Mouse (Mus musculus) small intestine, adult 2 months (tissue): ENCODE measurements around the gene Lcp1. TPM values are rescaled to one million over a fixed set of nuclear protein-coding genes. Genes with fewer than 3 reads are reported as not detected.

Source experiments
- H3K27ac ChIP-seq: fragments of 200-500 bp; 2 replicates; pipeline ENCODE4 v1.5.1; 2012; ENCODE audit warnings: low read depth, low read length, control low read depth, inconsistent platforms; ENCODE audit not compliant: insufficient read depth
- H3K27me3 ChIP-seq: fragments of 200-500 bp; 2 replicates; pipeline ENCODE4 v1.6.1; 2012; ENCODE audit warnings: mild to moderate bottlenecking, moderate library complexity, low read length, inconsistent platforms; ENCODE audit not compliant: control insufficient read depth, insufficient read depth
- H3K36me3 ChIP-seq: fragments of 200-500 bp; 2 replicates; pipeline ENCODE4 v1.6.1; 2012; ENCODE audit warnings: mild to moderate bottlenecking, low read length, control low read depth, inconsistent platforms; ENCODE audit not compliant: control insufficient read depth, insufficient read depth
- H3K4me1 ChIP-seq: fragments of 200-500 bp; 2 replicates; pipeline ENCODE4 v1.6.1; 2012; ENCODE audit warnings: low read length, inconsistent platforms, mixed read lengths; ENCODE audit not compliant: control insufficient read depth, insufficient read depth, insufficient read length
- H3K4me3 ChIP-seq: fragments of 200-500 bp; 2 replicates; pipeline ENCODE4 v1.5.1; 2012; ENCODE audit warnings: low read depth, mild to moderate bottlenecking, control low read depth, inconsistent platforms, low read length, moderate library complexity
- CTCF ChIP-seq: fragments of 200-500 bp; IDR thresholded peaks from 2 replicates; pipeline ENCODE4 v1.5.1; 2012; ENCODE audit warnings: low read depth, mild to moderate bottlenecking, control low read depth, inconsistent platforms, low read length, moderate library complexity, mixed read lengths; ENCODE audit not compliant: insufficient replicate concordance, insufficient read length; ENCODE audit errors: extremely low read depth
- POLR2A ChIP-seq: fragments of 200-500 bp; IDR thresholded peaks from 2 replicates; pipeline ENCODE4 v1.6.1; 2012; ENCODE audit warnings: low read depth, mild to moderate bottlenecking, control low read depth, inconsistent platforms, low read length, moderate library complexity
- WGBS: fragments of 180-500 bp; shearing (Covaris S2); methylation state at CpG from one replicate; pipeline ENCODE4 v1.1.7; 2018; 5-methylcytosine and 5-hydroxymethylcytosine counted together
- polyA plus RNA-seq: library from polyadenylated mRNA; depleted of rRNA; stranded (reverse); fragments of >200 nt; gene quantifications from 2 replicates; pipeline ENCODE4 v1.2.3, GENCODE M21; 2012

Lcp1 gene
- polyA plus RNA-seq, 1 experiment: 5.6 TPM

DNA sequence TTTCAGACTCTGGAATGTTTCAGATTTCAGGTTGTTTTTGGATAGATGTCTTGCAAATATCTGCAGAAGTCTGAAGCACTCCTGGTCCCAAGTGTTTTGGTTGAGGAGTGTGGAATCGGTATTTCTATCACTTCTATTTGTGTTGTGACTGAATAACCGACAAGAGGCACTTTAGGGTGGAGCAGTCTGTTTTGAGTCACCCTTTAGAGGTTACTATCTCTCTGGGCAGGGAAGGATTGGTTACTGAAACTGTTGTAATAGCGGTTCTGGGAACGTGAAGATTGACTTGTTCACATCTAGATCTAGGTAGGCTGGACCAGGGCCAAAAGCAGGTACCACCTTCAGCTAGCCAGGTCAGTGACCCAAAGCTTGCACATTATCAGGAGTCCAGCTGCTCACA is 51.5 kb downstream of the Lcp1 start:
- no peaks in the 10 kb centered on the region for H3K36me3 ChIP-seq
- no peak overlapping the region for H3K4me3 ChIP-seq
- TF ChIP-seq POLR2A (no peak), CTCF (no peak)
- H3K27me3 ChIP-seq: no peaks in the 10 kb centered on the region
- WGBS: 32% methylated on average over 4 of the region's 4 CpGs
- peak overlapping the region; percentile 57 for H3K27ac ChIP-seq
- H3K4me1 ChIP-seq: peaks cover 4% of the 10 kb centered on the region

DNA sequence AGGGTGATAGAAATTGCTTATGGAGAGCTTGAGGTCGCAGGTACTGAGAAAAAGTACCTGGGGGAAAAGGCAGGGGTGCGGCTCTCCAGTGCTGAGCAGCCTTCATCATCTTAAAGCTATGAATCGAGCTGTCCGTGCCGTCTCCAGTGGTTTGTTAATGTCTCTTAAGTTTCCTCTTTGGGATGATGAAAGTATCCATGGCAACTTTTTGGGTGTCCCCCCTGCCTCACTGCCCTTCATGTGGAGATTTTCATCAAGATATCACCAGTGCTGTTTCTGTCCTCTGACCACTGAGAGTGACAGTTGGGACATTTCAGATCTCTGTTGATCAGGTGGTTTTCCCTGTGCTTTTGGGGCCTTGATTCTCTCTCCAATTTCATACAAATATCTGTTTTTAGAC is 51.9 kb downstream of the Lcp1 start:
- H3K27ac ChIP-seq: peak overlapping the region; percentile 57
- no peaks in the 10 kb centered on the region for H3K36me3 ChIP-seq
- H3K27me3 ChIP-seq: no peaks in the 10 kb centered on the region
- peaks cover 4% of the 10 kb centered on the region for H3K4me1 ChIP-seq
- WGBS: 86% methylated on average over 5 of the region's 5 CpGs
- H3K4me3 ChIP-seq: no peak overlapping the region
- TF ChIP-seq POLR2A (no peak), CTCF (no peak)

- H3K4me3 ChIP-seq: no peak overlapping the region
- TF ChIP-seq CTCF (no peak), POLR2A (no peak)
- H3K4me1 ChIP-seq: peaks cover 4% of the 10 kb centered on the region
- no peak overlapping the region for H3K27ac ChIP-seq
- WGBS: 85% methylated on average over 4 of the region's 4 CpGs
- H3K27me3 ChIP-seq: no peaks in the 10 kb centered on the region
- H3K36me3 ChIP-seq: no peaks in the 10 kb centered on the region
Measured at GRCm38 (mm10) chr14:75184069-75184790, 53.3 kb downstream of the Lcp1 start.

DNA sequence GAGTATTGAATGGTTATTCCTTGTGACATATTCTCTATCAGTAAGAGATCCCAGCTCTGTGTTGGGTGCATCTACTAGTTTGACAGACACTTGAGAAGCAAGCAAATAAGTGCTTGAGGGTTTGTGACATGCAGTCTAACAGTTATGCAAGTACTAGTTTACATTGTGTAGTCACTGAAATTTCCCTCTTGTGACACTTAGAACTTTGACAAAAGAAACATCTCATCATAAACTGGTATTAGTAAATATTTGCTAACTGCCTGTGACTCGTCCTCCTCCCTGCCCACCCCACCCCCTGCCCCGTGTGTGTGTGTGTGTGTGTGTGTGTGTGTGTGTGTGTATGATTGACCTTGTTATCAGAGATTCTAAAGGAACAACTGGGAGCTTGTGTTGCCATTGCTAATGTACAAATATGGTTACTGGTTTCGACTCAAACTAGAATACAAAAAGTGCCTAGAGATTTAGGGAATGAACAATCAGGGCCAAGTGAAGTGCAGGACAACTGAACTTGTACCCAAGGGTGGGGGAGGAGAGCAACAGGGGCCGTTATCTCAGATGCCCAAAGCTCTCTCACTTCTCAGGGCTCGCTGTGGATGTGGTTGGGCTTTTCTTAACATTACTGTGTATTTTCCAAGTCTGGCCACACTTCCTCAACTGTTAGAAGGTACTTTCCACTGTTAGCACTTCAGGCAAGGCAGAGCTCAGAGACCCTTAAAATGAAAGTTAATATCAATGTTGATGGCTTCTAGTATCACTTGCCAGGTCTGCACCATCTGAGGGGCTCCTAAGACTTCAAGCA is 55.1 kb downstream of the Lcp1 start:
- Histone ChIP-seq H3K27me3 (no peaks in the 10 kb centered on the region), H3K4me1 (peaks cover 4% of the 10 kb centered on the region), H3K27ac (peak overlapping the region; percentile 53), H3K4me3 (no peak overlapping the region), H3K36me3 (no peaks in the 10 kb centered on the region)
- TF ChIP-seq CTCF: no peak
- TF ChIP-seq POLR2A: no peak
- WGBS: 39% methylated on average over 5 of the region's 5 CpGs

DNA sequence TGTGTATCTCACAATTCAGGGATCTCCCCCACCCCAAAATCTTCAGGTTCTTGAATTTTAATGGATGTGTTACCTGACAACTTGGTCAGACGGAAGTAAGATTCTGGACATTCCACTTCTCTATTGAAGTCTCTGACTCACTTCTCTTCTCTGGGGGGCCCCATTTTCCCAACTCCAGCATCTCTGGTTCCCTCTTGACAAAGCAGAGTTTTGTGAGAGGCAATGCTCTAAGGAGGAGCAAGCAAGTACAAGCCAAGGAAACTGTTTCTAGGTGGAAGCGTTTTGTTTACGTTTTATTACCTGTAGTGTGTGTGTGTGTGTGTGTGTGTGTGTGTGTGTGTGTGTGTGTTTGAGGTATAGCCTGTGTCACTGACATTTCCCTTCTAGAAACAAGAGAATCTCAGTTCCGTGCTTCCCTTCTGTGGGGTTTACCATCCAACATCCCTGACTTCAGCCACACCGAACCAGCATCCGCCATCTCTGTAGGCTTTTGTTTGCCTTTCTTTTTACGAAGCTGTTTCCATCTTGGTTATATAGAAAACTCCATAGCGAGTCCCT is 56.0 kb downstream of the Lcp1 start:
- Histone ChIP-seq H3K27ac (no peak overlapping the region; the same call in 1 of the 2 replicates), H3K4me3 (no peak overlapping the region), H3K36me3 (no peaks in the 10 kb centered on the region), H3K4me1 (peaks cover 4% of the 10 kb centered on the region), H3K27me3 (no peaks in the 10 kb centered on the region)
- 74% methylated on average over 8 of the region's 8 CpGs for WGBS
- TF ChIP-seq POLR2A (no peak), CTCF (no peak)

- TF ChIP-seq CTCF (no peak), POLR2A (no peak)
- no peak overlapping the region for H3K27ac ChIP-seq
- no peaks in the 10 kb centered on the region for H3K36me3 ChIP-seq
- H3K4me1 ChIP-seq: peaks cover 4% of the 10 kb centered on the region
- 64% methylated on average over 6 of the region's 6 CpGs for WGBS
- no peaks in the 10 kb centered on the region for H3K27me3 ChIP-seq
- no peak overlapping the region for H3K4me3 ChIP-seq
Measured at GRCm38 (mm10) chr14:75188521-75188920, 57.6 kb downstream of the Lcp1 start.

- Histone ChIP-seq H3K27me3 (no peaks in the 10 kb centered on the region), H3K27ac (no peak overlapping the region), H3K36me3 (no peaks in the 10 kb centered on the region), H3K4me1 (peaks cover 4% of the 10 kb centered on the region), H3K4me3 (no peak overlapping the region)
- WGBS: 84% methylated on average over 4 of the region's 4 CpGs
- TF ChIP-seq POLR2A (no peak), CTCF (no peak)
Measured at GRCm38 (mm10) chr14:75189031-75189430, 58.1 kb downstream of the Lcp1 start.
